Mouse (Mus musculus) skeletal muscle tissue, adult 2 months (tissue): Measurements from ENCODE around the gene Gramd1b.

Experiments used
- DNase-seq: peaks from one replicate; pipeline ENCODE4 v3.0.0-alpha.2; 2012; ENCODE audit warnings: low read depth, low spot score

Gene Gramd1b

GRCm38 (mm10) chr9:40400171-40400570, 131.0 kb downstream of the Gramd1b start:
- DNase-seq: no peak

GRCm38 (mm10) chr9:40399359-40399932, 131.7 kb downstream of the Gramd1b start:
- no peak for DNase-seq

- DNase-seq: no peak
Observed at GRCm38 (mm10) chr9:40397471-40398245, 133.5 kb downstream of the Gramd1b start.

GRCm38 (mm10) chr9:40397036-40397435, 134.1 kb downstream of the Gramd1b start:
- DNase-seq: peak; percentile 40

- no peak for DNase-seq
Observed at GRCm38 (mm10) chr9:40396171-40396570, 135.0 kb downstream of the Gramd1b start.

GRCm38 (mm10) chr9:40391852-40392695, 139.1 kb downstream of the Gramd1b start:
- DNase-seq: no peak

GRCm38 (mm10) chr9:40391359-40391758, 139.8 kb downstream of the Gramd1b start:
- no peak for DNase-seq

GRCm38 (mm10) chr9:40390904-40391303, 140.3 kb downstream of the Gramd1b start:
- DNase-seq: no peak

- no peak for DNase-seq
Observed at GRCm38 (mm10) chr9:40390396-40390760, 140.8 kb downstream of the Gramd1b start.

- DNase-seq: no peak
Observed at GRCm38 (mm10) chr9:40389669-40390395, 141.4 kb downstream of the Gramd1b start.

- no peak for DNase-seq
Observed at GRCm38 (mm10) chr9:40389175-40389574, 142.0 kb downstream of the Gramd1b start.

GRCm38 (mm10) chr9:40384781-40385180, 146.4 kb downstream of the Gramd1b start:
- DNase-seq: no peak

GRCm38 (mm10) chr9:40382508-40382907, 148.7 kb downstream of the Gramd1b start:
- DNase-seq: no peak

- no peak for DNase-seq
Observed at GRCm38 (mm10) chr9:40381416-40382411, 149.5 kb downstream of the Gramd1b start.

GRCm38 (mm10) chr9:40376711-40377410, 154.3 kb downstream of the Gramd1b start:
- no peak for DNase-seq

GRCm38 (mm10) chr9:40376139-40376541, 155.0 kb downstream of the Gramd1b start:
- DNase-seq: no peak

GRCm38 (mm10) chr9:40375518-40375917, 155.7 kb downstream of the Gramd1b start:
- DNase-seq: no peak

- no peak for DNase-seq
Observed at GRCm38 (mm10) chr9:40374992-40375391, 156.2 kb downstream of the Gramd1b start.

GRCm38 (mm10) chr9:40374533-40374971, 156.6 kb downstream of the Gramd1b start:
- no peak for DNase-seq

- DNase-seq: no peak
Observed at GRCm38 (mm10) chr9:40374052-40374451, 157.1 kb downstream of the Gramd1b start.
